Mouse (Mus musculus) embryonic fibroblast, embryonic 13.5 days (primary cell): ENCODE results near the gene Trhr2.

Experiments used
- CTCF ChIP-seq: IDR thresholded peaks from 2 replicates; pipeline ENCODE4 v1.5.1; 2011; ENCODE audit warnings: mild to moderate bottlenecking, control low read depth, low read length, moderate library complexity, borderline replicate concordance; ENCODE audit not compliant: insufficient read depth
- POLR2A ChIP-seq: IDR thresholded peaks from 2 replicates; pipeline ENCODE4 v1.6.1; 2011; ENCODE audit warnings: low read depth, mild to moderate bottlenecking, control low read depth, low read length, moderate library complexity

DNA sequence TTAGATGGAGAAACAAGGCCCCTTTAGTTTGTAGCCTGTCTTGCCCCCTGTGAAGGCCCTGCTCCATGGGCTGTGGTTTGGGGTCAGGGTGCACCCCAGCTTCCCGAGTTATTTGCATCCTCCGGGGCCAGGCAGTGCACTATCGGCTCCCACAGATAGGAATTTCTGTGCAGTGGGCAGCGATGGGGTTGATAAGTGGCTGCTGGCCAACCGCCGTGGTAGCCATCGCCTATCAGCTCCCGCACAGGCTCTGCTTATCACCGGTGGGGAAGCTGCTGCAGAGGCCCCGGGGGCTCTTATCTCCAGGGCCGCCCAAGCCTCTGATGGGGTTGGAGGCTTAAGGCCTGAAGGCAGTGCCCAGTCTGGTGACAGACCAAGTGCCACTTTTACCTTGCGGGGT lies 51.3 kb downstream of the Trhr2 start:
- TF ChIP-seq CTCF (no peak), POLR2A (no peak)
